Mouse (Mus musculus): ENCODE results near the gene Ctnnbl1.

Gene Ctnnbl1

GRCm38 (mm10) chr2:157750926-157751588, 13.9 kb downstream of the Ctnnbl1 start:
- DNase-seq (ENCODE audit: low read depth): peak; percentile 15

GRCm38 (mm10) chr2:157751589-157752373, 14.6 kb downstream of the Ctnnbl1 start:
- no peak for DNase-seq (ENCODE audit: low read depth)

GRCm38 (mm10) chr2:157752374-157752743, 15.2 kb downstream of the Ctnnbl1 start:
- DNase-seq (ENCODE audit: low read depth): no peak

- DNase-seq (ENCODE audit: low read depth): no peak
These were observed 18.6 kb downstream of the Ctnnbl1 start for GRCm38 (mm10) chr2:157755771-157756170.

GRCm38 (mm10) chr2:157756193-157756592, 19.0 kb downstream of the Ctnnbl1 start:
- DNase-seq (ENCODE audit: low read depth): no peak

GRCm38 (mm10) chr2:157758395-157758794, 21.2 kb downstream of the Ctnnbl1 start:
- no peak for DNase-seq (ENCODE audit: low read depth)

GRCm38 (mm10) chr2:157759717-157760116, 22.5 kb downstream of the Ctnnbl1 start:
- DNase-seq (ENCODE audit: low read depth): no peak

GRCm38 (mm10) chr2:157762903-157763302, 25.7 kb downstream of the Ctnnbl1 start:
- no peak for DNase-seq (ENCODE audit: low read depth)

- DNase-seq (ENCODE audit: low read depth): no peak
These were observed 29.4 kb downstream of the Ctnnbl1 start for GRCm38 (mm10) chr2:157766591-157766990.

GRCm38 (mm10) chr2:157768682-157769429, 31.7 kb downstream of the Ctnnbl1 start:
- DNase-seq (ENCODE audit: low read depth): no peak

GRCm38 (mm10) chr2:157770761-157771160, 33.6 kb downstream of the Ctnnbl1 start:
- DNase-seq (ENCODE audit: low read depth): no peak

GRCm38 (mm10) chr2:157773661-157774060, 36.5 kb downstream of the Ctnnbl1 start:
- DNase-seq (ENCODE audit: low read depth): no peak

- DNase-seq (ENCODE audit: low read depth): no peak
These were observed 38.8 kb downstream of the Ctnnbl1 start for GRCm38 (mm10) chr2:157775957-157776356.

- DNase-seq (ENCODE audit: low read depth): no peak
These were observed 43.8 kb downstream of the Ctnnbl1 start for GRCm38 (mm10) chr2:157780956-157781355.

GRCm38 (mm10) chr2:157783152-157783551, 46.0 kb downstream of the Ctnnbl1 start:
- no peak for DNase-seq (ENCODE audit: low read depth)

- DNase-seq (ENCODE audit: low read depth): no peak
These were observed 47.0 kb downstream of the Ctnnbl1 start for GRCm38 (mm10) chr2:157784238-157784637.

- DNase-seq (ENCODE audit: low read depth): no peak
These were observed 47.4 kb downstream of the Ctnnbl1 start for GRCm38 (mm10) chr2:157784647-157785046.

GRCm38 (mm10) chr2:157789226-157789625, 52.0 kb downstream of the Ctnnbl1 start:
- DNase-seq (ENCODE audit: low read depth): no peak

- DNase-seq (ENCODE audit: low read depth): no peak
These were observed 53.8 kb downstream of the Ctnnbl1 start for GRCm38 (mm10) chr2:157790836-157791495.

- DNase-seq (ENCODE audit: low read depth): no peak
These were observed 54.4 kb downstream of the Ctnnbl1 start for GRCm38 (mm10) chr2:157791528-157792162.

GRCm38 (mm10) chr2:157792840-157793552, 55.8 kb downstream of the Ctnnbl1 start:
- DNase-seq (ENCODE audit: low read depth): no peak
